Mouse (Mus musculus) brain, adult 2 months (tissue): ENCODE data around the gene Rprd1b.

Source experiments
- DNase-seq: peaks from one replicate; pipeline ENCODE4 v3.0.0; 2011; ENCODE audit warnings: low read depth, low spot score

Gene Rprd1b

GRCm38 (mm10) chr2:158175433-158175832 lies 147.1 kb downstream of the Rprd1b start:
- DNase-seq: peak; percentile 37

GRCm38 (mm10) chr2:158176763-158177162 lies 148.5 kb downstream of the Rprd1b start:
- no peak for DNase-seq

DNA sequence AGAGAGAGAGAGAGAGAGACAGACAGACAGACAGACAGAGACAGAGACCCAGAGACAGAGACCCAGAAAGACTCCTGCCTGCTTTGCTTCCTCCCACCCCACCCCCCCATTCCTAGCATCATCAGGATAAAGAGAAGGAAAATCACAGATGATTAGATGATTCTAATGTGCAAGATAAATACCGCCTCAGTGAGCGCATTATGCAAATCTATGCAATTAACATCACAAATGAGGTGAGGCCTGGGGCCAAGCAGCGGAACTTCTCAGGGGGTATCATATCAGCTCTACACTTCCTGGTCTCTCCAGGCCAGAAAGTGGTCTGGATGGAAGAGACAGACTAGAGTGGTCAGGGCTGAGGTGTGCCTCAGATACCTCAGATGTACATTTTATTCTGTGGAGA lies 149.3 kb downstream of the Rprd1b start:
- no peak for DNase-seq

GRCm38 (mm10) chr2:158178139-158178538 lies 149.8 kb downstream of the Rprd1b start:
- no peak for DNase-seq

- no peak for DNase-seq
These were observed 150.5 kb downstream of the Rprd1b start for GRCm38 (mm10) chr2:158178696-158179369.

GRCm38 (mm10) chr2:158179370-158180111 lies 151.2 kb downstream of the Rprd1b start:
- no peak for DNase-seq

DNA sequence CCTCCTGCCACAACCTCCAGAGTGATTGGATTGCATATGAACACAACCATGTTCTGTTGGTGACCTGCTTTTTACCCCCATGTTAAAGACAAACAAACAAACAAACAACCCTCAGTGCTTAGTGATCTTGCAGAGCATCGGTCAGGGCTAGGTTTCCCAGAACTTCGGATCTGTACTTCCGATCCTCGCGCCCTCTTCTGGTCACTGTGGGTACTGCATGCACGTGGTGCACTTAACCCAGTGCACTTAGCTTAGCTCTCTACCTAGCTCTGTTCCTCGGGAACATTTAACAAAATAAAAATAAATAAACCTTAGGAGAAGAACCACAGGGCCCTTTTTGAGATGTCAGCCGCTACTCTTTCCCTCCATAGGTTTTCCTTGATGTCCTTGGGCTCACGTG lies 152.5 kb downstream of the Rprd1b start:
- DNase-seq: no peak
